Mouse (Mus musculus) MEL (cell line): Measurements from ENCODE around the gene Fbxl16.

Experiments
- BHLHE40 ChIP-seq: IDR thresholded peaks from 2 replicates; pipeline ENCODE4 v1.6.1; 2012; ENCODE audit warnings: low read depth, mild to moderate bottlenecking, inconsistent platforms, low read length, improper control_type of control experiment, borderline replicate concordance
- CTCF ChIP-seq, 3 experiments: IDR thresholded peaks in 2 of 3; conservative IDR thresholded peaks in 1 of 3; 2 replicates each; pipeline ENCODE4 v1.5.1; 2011 to 2012; ENCODE audit warnings: low read length in 3 of 3, low read depth in 2 of 3, mild to moderate bottlenecking in 2 of 3, improper control_type of control experiment in 1 of 3, inconsistent platforms in 1 of 3, mixed read lengths in 1 of 3, moderate library complexity in 1 of 3; ENCODE audit not compliant: control insufficient read depth in 1 of 3, insufficient read depth in 1 of 3, poor library complexity in 1 of 3, severe bottlenecking in 1 of 3
- EP300 ChIP-seq, 2 experiments: IDR thresholded peaks; 2 replicates each; pipeline ENCODE4 v1.6.1; 2011; ENCODE audit warnings: improper control_type of control experiment in 2 of 2, low read length in 2 of 2, low read depth in 1 of 2, mild to moderate bottlenecking in 1 of 2
- NRF1 ChIP-seq: IDR thresholded peaks from 2 replicates; pipeline ENCODE4 v1.6.1; 2014; ENCODE audit warnings: low read depth, mild to moderate bottlenecking, inconsistent platforms, low read length, improper control_type of control experiment, moderate library complexity; ENCODE audit not compliant: poor library complexity, insufficient read depth, severe bottlenecking
- POLR2A ChIP-seq, 2 experiments: IDR thresholded peaks; 2 replicates each; pipeline ENCODE4 v1.6.1; 2011 to 2012; ENCODE audit warnings: low read length in 2 of 2, mild to moderate bottlenecking in 2 of 2, control low read depth in 1 of 2, improper control_type of control experiment in 1 of 2, low read depth in 1 of 2, moderate library complexity in 1 of 2; ENCODE audit not compliant: control insufficient read depth in 1 of 2, insufficient read depth in 1 of 2, poor library complexity in 1 of 2
- ZKSCAN1 ChIP-seq: IDR thresholded peaks from 2 replicates; pipeline ENCODE4 v1.6.1; 2012; ENCODE audit warnings: low read depth, mild to moderate bottlenecking, inconsistent platforms, low read length, improper control_type of control experiment, moderate library complexity

- TF ChIP-seq EP300 (IDR thresholded peaks at IDR 0.05; ENCODE audit: low read depth in 1 of 2, low read length in 2 of 2) (no peak), POLR2A (IDR thresholded peaks at IDR 0.05; ENCODE audit: control insufficient read depth in 1 of 2, insufficient read depth in 1 of 2, low read depth in 1 of 2, low read length in 2 of 2, poor library complexity in 1 of 2) (no peak), CTCF (IDR thresholded peaks at IDR 0.05 in 2 of 3, conservative IDR thresholded peaks at IDR 0.05 in 1 of 3; ENCODE audit: control insufficient read depth in 1 of 3, insufficient read depth in 1 of 3, low read depth in 2 of 3, low read length in 3 of 3, poor library complexity in 1 of 3, severe bottlenecking in 1 of 3) (no peak), BHLHE40 (no peak), NRF1 (no peak), ZKSCAN1 (no peak)
These were observed 33.6 kb downstream of the Fbxl16 start for GRCm38 (mm10) chr17:25842509-25842908.
